Comparison of ENCODE assay signal across 8 mouse cellular contexts in the genomic region with DNA sequence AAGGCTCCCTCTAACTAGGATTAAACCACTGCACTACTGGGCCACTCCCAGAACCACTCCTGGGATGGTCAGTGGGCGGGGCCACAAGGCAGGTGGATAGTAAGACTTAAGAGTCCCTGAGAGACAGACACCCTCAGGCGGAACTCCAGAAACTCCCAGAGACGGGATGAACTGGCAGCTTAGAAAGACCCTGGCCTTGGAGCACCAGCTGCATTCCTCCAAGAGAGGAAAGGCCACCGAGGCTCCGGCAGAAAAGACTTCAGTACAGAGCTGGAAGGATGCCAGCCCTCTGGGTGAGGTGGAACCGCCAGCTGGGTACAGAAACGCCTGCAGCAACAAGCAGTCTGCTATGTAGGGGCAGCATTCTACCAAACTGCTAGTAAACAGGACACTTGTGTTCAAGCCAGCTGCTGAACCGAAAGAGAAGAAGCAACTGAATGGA.
A peak's percentile ranks its signal among the peaks of the same experiment; 100 is the strongest.
DNase-seq lines count a peak whose midpoint lies in the region; ATAC-seq lines count a peak whose summit lies in the region.
"Had no signal": no experiment of that assay in that cellular context is flagged by ENCODE, and none has a peak within 500 bp of the region (broad histone marks: within the 10 kb centered on the region; RNA-seq: fewer than 3 reads in every experiment).

No protein-coding gene starts in this region.

- peak; percentile 82 for ATAC-seq in frontal cortex, adult (ENCODE audit: low TSS enrichment)
- peak; percentile 76 for ATAC-seq in hindbrain, embryonic 12.5 days (ENCODE audit: low FRiP score)
- ATAC-seq in neural tube, embryonic 12.5 days (ENCODE audit: low FRiP score, low read depth), result peak; percentile 80

- H3K4me3 ChIP-seq in hindbrain, embryonic 12.5 days, result no peak overlapping the region
- H3K4me3 ChIP-seq in neural tube, embryonic 12.5 days, result no peak overlapping the region
- H3K4me3 ChIP-seq: erythroblast, embryonic 14.5 days had no signal

- peaks cover 7% of the 10 kb centered on the region; the same call in 1 of the 2 replicates for H3K4me1 ChIP-seq in hindbrain, embryonic 12.5 days
- H3K4me1 ChIP-seq in neural tube, embryonic 12.5 days, result peaks cover 10% of the 10 kb centered on the region

- WGBS in hindbrain, embryonic 12.5 days, result 47% methylated on average over 8 of the region's 8 CpGs
- 52% methylated on average over 8 of the region's 8 CpGs for WGBS in neural tube, embryonic 12.5 days

- H3K27me3 ChIP-seq in hindbrain, embryonic 12.5 days, result no peaks in the 10 kb centered on the region
- no peaks in the 10 kb centered on the region for H3K27me3 ChIP-seq in neural tube, embryonic 12.5 days (replicated peaks)

- peak; percentile 47 for DNase-seq in ES-CJ7 (ENCODE audit: low read depth, low spot score)
- peak; percentile 83 to 91 for DNase-seq in adrenal gland, adult (ENCODE audit: inconsistent age in 2 of 2, low spot score in 1 of 2)
- DNase-seq in left cerebral cortex, adult 11 months (ENCODE audit: low spot score), result peak; percentile 72
- peak; percentile 58 to 69 for DNase-seq in urinary bladder, postnatal 36 days (ENCODE audit: low spot score in 2 of 2)

- peak overlapping the region; percentile 52; the same call in 1 of the 2 replicates for H3K27ac ChIP-seq in hindbrain, embryonic 12.5 days
- no peak overlapping the region; the same call in 1 of the 2 replicates for H3K27ac ChIP-seq in neural tube, embryonic 12.5 days

- H3K36me3 ChIP-seq in hindbrain, embryonic 12.5 days, result peaks cover 18% of the 10 kb centered on the region; the same call in 1 of the 2 replicates
- H3K36me3 ChIP-seq in neural tube, embryonic 12.5 days, result no peaks in the 10 kb centered on the region

- H3K9ac ChIP-seq in hindbrain, embryonic 12.5 days, result no peak overlapping the region
- H3K9ac ChIP-seq in neural tube, embryonic 12.5 days, result no peak overlapping the region

- H3K4me2 ChIP-seq in hindbrain, embryonic 12.5 days (replicated peaks), result no peak overlapping the region
- no peak overlapping the region for H3K4me2 ChIP-seq in neural tube, embryonic 12.5 days (replicated peaks)

- H3K9me3 ChIP-seq in hindbrain, embryonic 12.5 days (replicated peaks), result no peaks in the 10 kb centered on the region
- H3K9me3 ChIP-seq in neural tube, embryonic 12.5 days, result no peaks in the 10 kb centered on the region
